Mouse (Mus musculus): ENCODE data around the gene Gm14305. TPM values are rescaled to one million over a fixed set of nuclear protein-coding genes. Genes with fewer than 3 reads are reported as not detected.
"Not testable (repeated sequence)": the region's sequence is repeated elsewhere in the genome, so short reads cannot be mapped to it uniquely, and the experiment has no call there.

Gm14305 gene
- 39.3 and 49.9 TPM in 2 replicates for polyA plus RNA-seq (2012; rRNA removed)

GRCm38 (mm10) chr2:176708051-176708450 is at the start of gene Gm14305:
Gene Gm14305 (plus strand): TSS chr2:176708328.
- DNase-seq (ENCODE audit: extremely low spot score in 1 of 2, low spot score in 1 of 2) = peak; percentile 5 to 24

DNA sequence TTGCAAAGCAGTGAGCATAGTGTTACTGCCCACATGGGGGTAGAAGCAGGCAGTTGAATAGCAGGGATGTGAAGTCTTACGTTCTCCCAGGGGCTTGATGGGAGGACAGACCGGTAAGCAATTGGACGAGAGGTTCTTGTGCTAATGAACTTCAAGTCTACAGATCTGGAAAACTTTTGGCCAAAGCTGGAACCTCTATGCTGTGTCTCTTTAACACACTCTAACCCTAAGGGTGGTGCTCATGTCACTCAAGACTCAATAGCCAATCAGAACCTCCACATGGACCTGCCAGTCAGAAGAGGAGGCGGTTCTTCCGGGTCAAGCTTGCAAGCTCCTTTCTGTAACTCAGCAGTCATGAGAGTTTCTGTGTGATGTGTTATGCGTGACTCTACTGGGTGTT is 37.9 kb upstream of the Gm14305 start, which contains the start of gene Zfp973:
TSS of gene Zfp973 (plus strand) at position 301 of the 400 bp plus-strand sequence.
- DNase-seq (ENCODE audit: extremely low spot score in 1 of 2, low spot score in 1 of 2) = not testable (repeated sequence)

Other genes starting within 250 kb of the Gm14305 start
- 15.5 and 19.0 TPM in 2 replicates for gene Gm14434, start 221.5 kb upstream of the Gm14305 start, polyA plus RNA-seq (2012; rRNA removed)
- gene Zfp967, start 187.3 kb upstream of the Gm14305 start, polyA plus RNA-seq (2012; rRNA removed) = not detected in 2 replicates
- 15.7 and 16.8 TPM in 2 replicates for gene Gm14308, start 72.0 kb upstream of the Gm14305 start, polyA plus RNA-seq (2012; rRNA removed)
- gene Zfp973, start 37.8 kb upstream of the Gm14305 start, polyA plus RNA-seq (2012; rRNA removed) = 9.2 and 9.8 TPM in 2 replicates
- 30.9 and 37.3 TPM in 2 replicates for gene Gm14295, start 90.3 kb downstream of the Gm14305 start, polyA plus RNA-seq (2012; rRNA removed)
- not detected in 2 replicates for gene Gm14408, start 122.8 kb downstream of the Gm14305 start, polyA plus RNA-seq (2012; rRNA removed)
- gene Gm14296, start 219.5 kb downstream of the Gm14305 start, polyA plus RNA-seq (2012; rRNA removed) = 22.6 and 24.5 TPM in 2 replicates